Mouse (Mus musculus): ENCODE data around the gene Srpk2.

DNA sequence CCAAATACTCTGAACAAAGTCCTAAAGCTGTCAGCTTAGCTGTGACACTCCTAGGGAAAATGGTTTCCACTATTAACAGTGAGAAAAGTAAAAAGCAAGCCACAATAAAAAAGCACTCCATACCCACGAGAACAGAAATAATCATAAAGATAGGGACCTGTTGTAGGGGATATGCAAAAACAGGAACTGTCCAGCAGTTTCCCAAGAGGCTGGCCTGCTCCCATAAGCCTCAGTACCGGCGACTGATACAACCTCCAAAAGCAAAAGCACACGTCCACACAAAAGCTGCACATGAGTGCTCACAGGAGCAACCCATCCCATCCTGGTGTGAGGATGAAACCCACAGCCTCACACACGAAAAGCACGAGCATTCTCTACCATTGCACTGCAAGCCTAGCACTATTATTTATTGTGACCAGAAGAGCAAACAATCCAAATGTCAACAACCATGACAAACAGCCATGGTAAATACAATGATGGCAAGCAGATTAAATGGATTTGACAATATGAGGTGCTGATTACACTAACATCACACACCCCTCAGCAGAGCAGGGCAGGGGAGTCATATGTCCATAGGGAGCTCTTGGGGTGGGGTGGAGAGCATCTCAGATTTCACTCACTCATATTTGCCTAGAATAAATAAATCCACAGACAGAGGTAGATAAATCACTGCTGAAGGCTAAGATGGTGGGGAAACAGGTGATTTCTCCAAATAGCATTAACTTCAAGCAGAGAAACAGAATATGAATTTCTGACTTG lies 107.9 kb downstream of the Srpk2 start:
- TF ChIP-seq MEF2A (IDR thresholded peaks at IDR 0.05; ENCODE audit: extremely low read depth, insufficient replicate concordance, low read depth, low read length, poor library complexity, severe bottlenecking) (no peak), ZNF384 (IDR thresholded peaks at IDR 0.05; ENCODE audit: low read depth, low read length) (no peak), POLR2A (IDR thresholded peaks at IDR 0.05; ENCODE audit: control insufficient read depth in 1 of 2, insufficient read depth in 1 of 2, low read depth in 1 of 2, low read length in 2 of 2, poor library complexity in 1 of 2) (no peak), POLR2AphosphoS5 (IDR thresholded peaks at IDR 0.05; ENCODE audit: borderline replicate concordance, low read depth, low read length) (no peak), ETS1 (IDR thresholded peaks at IDR 0.05; ENCODE audit: low read depth, low read length) (no peak), RAD21 (IDR thresholded peaks at IDR 0.05; ENCODE audit: low read depth, low read length) (no peak)
